In genomic region chr9:104233815-104234214, GRCm38 (mm10) we compare ENCODE assay signal across 21 mouse cellular contexts. TPM values are rescaled to one million over a fixed set of nuclear protein-coding genes. Genes with fewer than 3 reads are reported as not detected.
A peak's percentile ranks its signal among the peaks of the same experiment; 100 is the strongest.
DNase-seq lines count a peak whose midpoint lies in the region; ATAC-seq lines count a peak whose summit lies in the region.
"Had no signal": no experiment of that assay in that cellular context is flagged by ENCODE, and none has a peak within 500 bp of the region (broad histone marks: within the 10 kb centered on the region; RNA-seq: fewer than 3 reads in every experiment).

No protein-coding gene starts in this region.

- peaks cover 14% of the 10 kb centered on the region; the same call in 1 of the 2 replicates for H3K4me1 ChIP-seq in heart, embryonic 10.5 days
- 0 out of 2 replicates have a peak, but pooled peaks cover 2% of the 10 kb centered on the region for H3K4me1 ChIP-seq in brown adipose tissue, adult 24 weeks (ENCODE audit: control insufficient read depth, insufficient read depth, insufficient read length, low read length)
- no peaks in the 10 kb centered on the region for H3K4me1 ChIP-seq in midbrain, embryonic 16.5 days (ENCODE audit: control insufficient read depth, insufficient read depth, low read length)
- H3K4me1 ChIP-seq: embryonic facial prominence, embryonic 13.5 days; embryonic facial prominence, embryonic 15.5 days; forebrain, embryonic 10.5 days; forebrain, embryonic 12.5 days had no signal

- peak; percentile 22 for DNase-seq in heart, embryonic 10.5 days (ENCODE audit: low spot score)
- no peak for DNase-seq in heart, adult 9 months (ENCODE audit: low spot score in 2 of 2)
- DNase-seq in left cerebral cortex, postnatal 25 days (ENCODE audit: low spot score in 2 of 2): no peak
- no peak for DNase-seq in thymus, postnatal 0 days (ENCODE audit: low spot score)
- DNase-seq: cerebellum, adult 11 months; cerebellum, adult 18-20 months; cerebellum, adult 8-10 months; cerebellum, adult 9-11 months; cerebellum, postnatal 14 days; cerebellum, postnatal 36 days; embryo, embryonic 11 days had no signal

- no peak overlapping the region for H3K27ac ChIP-seq in heart, embryonic 10.5 days
- peak overlapping the region; percentile 42; the same call in 1 of the 2 replicates for H3K27ac ChIP-seq in brown adipose tissue, adult 24 weeks (replicated peaks; ENCODE audit: low read depth, low read length)
- no peak overlapping the region for H3K27ac ChIP-seq in midbrain, embryonic 16.5 days (ENCODE audit: low read length)
- H3K27ac ChIP-seq: embryonic facial prominence, embryonic 13.5 days; embryonic facial prominence, embryonic 15.5 days; forebrain, embryonic 10.5 days; forebrain, embryonic 12.5 days had no signal

- no peak overlapping the region for H3K9ac ChIP-seq in midbrain, embryonic 16.5 days (ENCODE audit: low read depth, low read length)
- H3K9ac ChIP-seq: embryonic facial prominence, embryonic 13.5 days; embryonic facial prominence, embryonic 15.5 days; forebrain, embryonic 12.5 days had no signal

- WGBS in heart, embryonic 10.5 days: 94% methylated on average over 1 of the region's 1 CpGs
- 100% methylated on average over 1 of the region's 1 CpGs for WGBS in midbrain, embryonic 16.5 days

- peak; percentile 69 for ATAC-seq in megakaryocyte, adult 5-6 weeks (ENCODE audit: poor library complexity, severe bottlenecking)
- no peak for ATAC-seq in midbrain, embryonic 16.5 days
- ATAC-seq: forebrain, embryonic 14.5 days; forebrain, embryonic 16.5 days had no signal

- H3K36me3 ChIP-seq in heart, embryonic 10.5 days: peaks cover 66% of the 10 kb centered on the region
- peaks cover 37% of the 10 kb centered on the region for H3K36me3 ChIP-seq in midbrain, embryonic 16.5 days (ENCODE audit: control insufficient read depth, insufficient read depth, low read length)

- no peaks in the 10 kb centered on the region for H3K9me3 ChIP-seq in heart, embryonic 10.5 days
- no peaks in the 10 kb centered on the region for H3K9me3 ChIP-seq in midbrain, embryonic 16.5 days (replicated peaks; ENCODE audit: control insufficient read depth, low read length, poor library complexity, severe bottlenecking)
- H3K9me3 ChIP-seq: embryonic facial prominence, embryonic 13.5 days; embryonic facial prominence, embryonic 15.5 days; forebrain, embryonic 10.5 days; forebrain, embryonic 12.5 days had no signal

- H3K4me3 ChIP-seq in heart, embryonic 10.5 days: no peak overlapping the region
- no peak overlapping the region for H3K4me3 ChIP-seq in brown adipose tissue, adult 24 weeks (ENCODE audit: insufficient read depth, low read depth, low read length)
- H3K4me3 ChIP-seq in midbrain, embryonic 16.5 days (ENCODE audit: low read depth, low read length): no peak overlapping the region
- H3K4me3 ChIP-seq: embryonic facial prominence, embryonic 13.5 days; embryonic facial prominence, embryonic 15.5 days; erythroblast, embryonic 14.5 days; forebrain, embryonic 10.5 days; forebrain, embryonic 12.5 days had no signal

- no peak overlapping the region for H3K4me2 ChIP-seq in midbrain, embryonic 16.5 days (ENCODE audit: low read length)
- H3K4me2 ChIP-seq: embryonic facial prominence, embryonic 13.5 days; embryonic facial prominence, embryonic 15.5 days; forebrain, embryonic 12.5 days had no signal

- no peaks in the 10 kb centered on the region for H3K27me3 ChIP-seq in heart, embryonic 10.5 days (ENCODE audit: insufficient read depth, poor library complexity, severe bottlenecking)
- no peaks in the 10 kb centered on the region for H3K27me3 ChIP-seq in midbrain, embryonic 16.5 days (ENCODE audit: control insufficient read depth, insufficient read depth, low read depth, low read length)
- H3K27me3 ChIP-seq: embryonic facial prominence, embryonic 13.5 days; embryonic facial prominence, embryonic 15.5 days; forebrain, embryonic 12.5 days had no signal

- intact Hi-C loops in left cerebral cortex, postnatal 25 days (cut with DNase I): no loop called here

RNA-seq across cellular contexts. Expression of gene Dnajc13, which starts 28.9 kb away (rescaled TPM):
- polyA plus RNA-seq in heart, embryonic 10.5 days (2016; fragmentation: Nextera tagmentation; extraction: Ambion mirVana): 21.5 and 23.6 TPM in 2 replicates
- 22.8 and 33.7 TPM in 2 replicates for polyA plus RNA-seq in brown adipose tissue, adult 24 weeks (2012; ENCODE audit: insufficient read depth, insufficient read length, missing spikeins)
- 68.2 and 77.1 TPM in 2 replicates for total RNA-seq in megakaryocyte, adult 5-6 weeks (2015)
- 45.7 and 50.0 TPM in 2 replicates for total RNA-seq in megakaryocyte, adult 5-6 weeks (2017)
- polyA plus RNA-seq in midbrain, embryonic 16.5 days (2015; fragmentation: Nextera tagmentation; extraction: Ambion mirVana): 20.0 and 21.0 TPM in 2 replicates
- 10 to 100 TPM; 64.2 to 68.5 TPM for total RNA-seq in left cerebral cortex, postnatal 25 days (2021)
- 37.9 and 39.7 TPM in 2 replicates for polyA plus RNA-seq in thymus, postnatal 0 days (2015; fragmentation: Nextera tagmentation; extraction: Ambion mirVana)
